Mouse (Mus musculus): Measurements from ENCODE around the gene Ceacam18. TPM values are rescaled to one million over a fixed set of nuclear protein-coding genes. Genes with fewer than 3 reads are reported as not detected.
A peak's percentile ranks its signal among the peaks of the same experiment; 100 is the strongest.
"Not testable (repeated sequence)": the region's sequence is repeated elsewhere in the genome, so short reads cannot be mapped to it uniquely, and the experiment has no call there.

Ceacam18 gene
- polyA plus RNA-seq, 1 experiment from 2014 or later, result 3.5 TPM

DNA sequence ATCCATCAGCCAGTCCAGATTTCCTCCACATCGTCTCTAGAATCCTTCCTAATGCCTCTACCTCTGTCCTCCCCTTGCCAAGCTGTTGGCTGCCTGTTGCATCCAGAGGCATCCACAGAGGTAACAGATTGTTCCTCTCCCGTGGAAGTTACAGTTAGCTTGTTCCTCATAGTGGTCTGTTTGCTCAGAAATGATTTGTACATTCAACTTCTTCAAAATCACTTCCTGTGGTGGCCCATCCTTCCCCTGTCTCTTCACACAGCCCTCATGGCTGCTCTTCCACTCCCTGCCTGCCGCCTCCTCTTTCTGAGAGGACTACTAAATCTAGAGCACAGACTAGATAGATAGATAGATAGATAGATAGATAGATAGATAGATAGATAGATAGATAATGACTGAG lies 20.0 kb downstream of the Ceacam18 start:
- H3K4me1 ChIP-seq (replicated peaks; ENCODE audit: control insufficient read depth, insufficient read depth, low read length), result no peaks in the 10 kb centered on the region
- no peak overlapping the region for H3K4me3 ChIP-seq (ENCODE audit: low read depth, low read length)
- H3K9me3 ChIP-seq (ENCODE audit: control insufficient read depth, low read length), result no peaks in the 10 kb centered on the region
- no peak for ATAC-seq (replicated peaks; ENCODE audit: low FRiP score, low TSS enrichment, low read depth)
- H3K27ac ChIP-seq (ENCODE audit: low read depth), result no peak overlapping the region
- H3K4me2 ChIP-seq (ENCODE audit: low read length), result no peak overlapping the region
- no peak overlapping the region for H3K9ac ChIP-seq (ENCODE audit: low read length)
- no peak for DNase-seq (ENCODE audit: low spot score)
- H3K27me3 ChIP-seq (replicated peaks; ENCODE audit: control insufficient read depth, insufficient read depth, low read length), result no peaks in the 10 kb centered on the region
- no peaks in the 10 kb centered on the region for H3K36me3 ChIP-seq (ENCODE audit: control insufficient read depth, insufficient read depth, low read length)
- 77% methylated on average over 3 of the region's 3 CpGs for WGBS

DNA sequence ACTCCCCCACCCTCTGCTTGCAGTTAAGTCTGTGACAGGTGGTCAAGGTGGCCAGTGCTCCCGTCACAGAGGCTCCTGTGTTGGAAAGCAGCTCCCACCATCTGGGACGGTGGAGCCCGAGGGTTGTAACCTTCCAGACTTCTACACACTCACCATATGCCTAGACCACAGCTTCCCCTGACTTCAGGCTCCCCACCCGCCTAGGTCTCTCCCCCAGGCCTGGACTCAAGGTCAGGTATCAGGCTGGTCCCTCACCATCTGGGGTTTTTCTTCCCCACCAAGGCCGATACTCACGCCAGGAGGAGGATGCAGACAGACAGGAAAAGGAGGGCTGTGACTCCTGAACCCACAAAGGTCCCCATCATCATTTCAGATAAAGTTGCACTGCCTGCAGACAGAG lies 21.7 kb downstream of the Ceacam18 start:
- Histone ChIP-seq H3K4me3 (ENCODE audit: low read depth, low read length) (no peak overlapping the region), H3K27ac (ENCODE audit: low read depth) (no peak overlapping the region), H3K4me1 (replicated peaks; ENCODE audit: control insufficient read depth, insufficient read depth, low read length) (no peaks in the 10 kb centered on the region), H3K9ac (ENCODE audit: low read length) (no peak overlapping the region), H3K27me3 (replicated peaks; ENCODE audit: control insufficient read depth, insufficient read depth, low read length) (no peaks in the 10 kb centered on the region), H3K4me2 (ENCODE audit: low read length) (no peak overlapping the region), H3K36me3 (ENCODE audit: control insufficient read depth, insufficient read depth, low read length) (no peaks in the 10 kb centered on the region), H3K9me3 (ENCODE audit: control insufficient read depth, low read length) (no peaks in the 10 kb centered on the region)
- WGBS, result 72% methylated on average over 6 of the region's 6 CpGs
- DNase-seq (ENCODE audit: low spot score), result no peak
- no peak for ATAC-seq (replicated peaks; ENCODE audit: low FRiP score, low TSS enrichment, low read depth)

DNA sequence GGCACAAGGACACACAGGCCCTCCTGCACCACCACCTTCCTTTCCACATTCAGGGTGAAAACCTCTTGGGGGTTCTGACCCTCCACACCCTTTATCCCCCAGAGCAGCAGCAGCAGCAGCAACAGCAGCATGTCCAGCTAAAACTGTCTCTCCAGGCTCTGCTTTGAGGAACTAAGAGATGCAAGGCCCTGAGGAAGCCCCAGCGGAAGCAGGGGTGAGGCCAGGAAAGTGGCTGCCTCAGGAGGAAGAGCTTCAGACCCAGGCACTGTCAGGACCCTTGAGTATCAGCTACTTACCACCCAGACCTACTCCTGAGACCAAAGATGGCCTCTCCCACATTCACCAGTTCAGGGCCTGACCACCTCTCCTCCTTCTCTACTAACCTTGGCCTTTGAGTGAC lies 25.5 kb downstream of the Ceacam18 start, which contains the start of gene Siglece:
Gene Siglece, minus strand, starts transcription at position 160 of the 400 bp plus-strand sequence.
- Histone ChIP-seq H3K9me3 (ENCODE audit: control insufficient read depth, low read length) (no peaks in the 10 kb centered on the region), H3K4me1 (replicated peaks; ENCODE audit: control insufficient read depth, insufficient read depth, low read length) (no peaks in the 10 kb centered on the region), H3K4me2 (ENCODE audit: low read length) (no peak within 1 kb of the TSS), H3K36me3 (ENCODE audit: control insufficient read depth, insufficient read depth, low read length) (no peaks in the 10 kb centered on the region), H3K27me3 (replicated peaks; ENCODE audit: control insufficient read depth, insufficient read depth, low read length) (no peaks in the 10 kb centered on the region), H3K27ac (ENCODE audit: low read depth) (no peak within 1 kb of the TSS), H3K9ac (ENCODE audit: low read length) (no peak within 1 kb of the TSS), H3K4me3 (ENCODE audit: low read depth, low read length) (no peak within 1 kb of the TSS)
- DNase-seq (ENCODE audit: low spot score) (no peak), ATAC-seq (replicated peaks; ENCODE audit: low FRiP score, low TSS enrichment, low read depth) (no peak)
- 67% methylated on average over 1 of the region's 1 CpGs for WGBS

DNA sequence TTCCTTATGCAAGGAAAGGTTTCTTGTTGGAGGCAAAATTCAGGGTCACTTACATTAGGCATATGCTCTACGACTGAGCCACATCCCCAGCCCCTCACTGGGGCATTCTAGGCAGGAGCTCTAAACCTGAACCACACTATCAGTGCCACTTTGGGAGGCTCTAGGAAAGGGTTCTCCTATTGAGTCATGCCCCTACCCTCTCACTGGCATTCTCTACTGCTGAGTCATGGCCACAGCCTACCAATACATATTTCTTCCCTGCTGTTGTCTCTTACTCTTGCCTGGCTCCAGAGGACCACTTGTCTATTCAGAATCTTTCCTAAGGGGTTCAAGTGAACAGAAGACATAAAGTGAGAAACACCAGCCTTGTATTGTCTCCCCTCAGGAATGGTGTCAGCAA lies 28.3 kb downstream of the Ceacam18 start:
- no peak for DNase-seq (ENCODE audit: low spot score)
- WGBS, result 91% methylated on average over 1 of the region's 1 CpGs
- H3K27me3 ChIP-seq (replicated peaks; ENCODE audit: control insufficient read depth, insufficient read depth, low read length), result no peaks in the 10 kb centered on the region
- no peak overlapping the region for H3K4me2 ChIP-seq (ENCODE audit: low read length)
- no peak for ATAC-seq (replicated peaks; ENCODE audit: low FRiP score, low TSS enrichment, low read depth)
- H3K36me3 ChIP-seq (ENCODE audit: control insufficient read depth, insufficient read depth, low read length), result no peaks in the 10 kb centered on the region
- H3K4me1 ChIP-seq (replicated peaks; ENCODE audit: control insufficient read depth, insufficient read depth, low read length), result no peaks in the 10 kb centered on the region
- no peak overlapping the region for H3K4me3 ChIP-seq (ENCODE audit: low read depth, low read length)
- no peaks in the 10 kb centered on the region for H3K9me3 ChIP-seq (ENCODE audit: control insufficient read depth, low read length)
- H3K27ac ChIP-seq (ENCODE audit: low read depth), result no peak overlapping the region
- H3K9ac ChIP-seq (ENCODE audit: low read length), result no peak overlapping the region

DNA sequence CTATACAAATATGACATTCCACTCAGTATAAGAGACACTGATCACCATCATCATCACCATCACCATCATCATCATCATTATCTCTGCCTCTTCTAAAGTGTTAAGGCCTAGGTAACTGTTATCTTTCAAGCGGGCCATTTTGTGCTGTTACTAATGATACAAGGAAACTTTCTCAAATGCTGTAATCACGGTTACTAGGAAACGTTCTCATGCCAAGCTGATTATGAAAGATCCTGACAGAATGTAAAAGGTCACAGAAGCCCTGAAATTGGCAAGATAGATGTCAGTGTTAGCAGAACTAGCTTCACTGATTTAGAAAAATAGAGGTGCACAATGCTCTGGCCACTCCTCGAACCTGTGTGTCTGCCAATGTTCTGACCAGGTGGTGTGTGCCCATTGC lies 32.7 kb downstream of the Ceacam18 start:
- ATAC-seq (replicated peaks; ENCODE audit: low FRiP score, low TSS enrichment, low read depth); H3K4me3 ChIP-seq (ENCODE audit: low read depth, low read length); H3K27me3 ChIP-seq (replicated peaks; ENCODE audit: control insufficient read depth, insufficient read depth, low read length); H3K4me1 ChIP-seq (replicated peaks; ENCODE audit: control insufficient read depth, insufficient read depth, low read length); H3K4me2 ChIP-seq (ENCODE audit: low read length); DNase-seq (ENCODE audit: low spot score); H3K27ac ChIP-seq (ENCODE audit: low read depth); H3K9ac ChIP-seq (ENCODE audit: low read length); H3K36me3 ChIP-seq (ENCODE audit: control insufficient read depth, insufficient read depth, low read length); H3K9me3 ChIP-seq (ENCODE audit: control insufficient read depth, low read length): not testable (repeated sequence)
- whole genome bisulfite sequencing, result 84% methylated on average over 4 of the region's 4 CpGs

DNA sequence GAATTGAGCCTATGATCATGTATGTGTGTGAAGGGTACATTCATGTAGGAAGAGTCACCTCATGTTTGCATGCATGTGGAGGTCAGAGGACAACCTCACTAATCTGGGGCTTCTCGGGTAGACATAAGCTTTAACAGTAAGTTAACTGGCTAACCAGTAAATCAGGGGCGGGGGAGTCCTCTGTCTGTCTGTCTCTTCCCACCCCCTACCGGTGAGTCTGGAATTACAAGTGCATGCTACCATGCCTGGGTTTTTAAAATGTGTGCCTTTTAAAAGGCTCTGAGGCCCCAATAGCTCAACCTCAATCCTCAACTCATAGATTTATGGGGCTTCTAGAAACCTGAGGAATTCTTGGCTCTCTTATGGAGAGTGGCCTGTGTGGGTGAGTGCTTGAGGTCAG lies 34.1 kb downstream of the Ceacam18 start:
- Histone ChIP-seq H3K36me3 (ENCODE audit: control insufficient read depth, insufficient read depth, low read length) (no peaks in the 10 kb centered on the region), H3K27ac (ENCODE audit: low read depth) (no peak overlapping the region), H3K4me2 (ENCODE audit: low read length) (no peak overlapping the region), H3K9ac (ENCODE audit: low read length) (no peak overlapping the region), H3K27me3 (replicated peaks; ENCODE audit: control insufficient read depth, insufficient read depth, low read length) (no peaks in the 10 kb centered on the region), H3K4me3 (ENCODE audit: low read depth, low read length) (no peak overlapping the region), H3K4me1 (replicated peaks; ENCODE audit: control insufficient read depth, insufficient read depth, low read length) (peaks cover 13% of the 10 kb centered on the region), H3K9me3 (ENCODE audit: control insufficient read depth, low read length) (no peaks in the 10 kb centered on the region)
- 23% methylated on average over 3 of the region's 3 CpGs for WGBS
- DNase-seq (ENCODE audit: low spot score), result peak; percentile 62
- ATAC-seq (replicated peaks; ENCODE audit: low FRiP score, low TSS enrichment, low read depth), result no peak

DNA sequence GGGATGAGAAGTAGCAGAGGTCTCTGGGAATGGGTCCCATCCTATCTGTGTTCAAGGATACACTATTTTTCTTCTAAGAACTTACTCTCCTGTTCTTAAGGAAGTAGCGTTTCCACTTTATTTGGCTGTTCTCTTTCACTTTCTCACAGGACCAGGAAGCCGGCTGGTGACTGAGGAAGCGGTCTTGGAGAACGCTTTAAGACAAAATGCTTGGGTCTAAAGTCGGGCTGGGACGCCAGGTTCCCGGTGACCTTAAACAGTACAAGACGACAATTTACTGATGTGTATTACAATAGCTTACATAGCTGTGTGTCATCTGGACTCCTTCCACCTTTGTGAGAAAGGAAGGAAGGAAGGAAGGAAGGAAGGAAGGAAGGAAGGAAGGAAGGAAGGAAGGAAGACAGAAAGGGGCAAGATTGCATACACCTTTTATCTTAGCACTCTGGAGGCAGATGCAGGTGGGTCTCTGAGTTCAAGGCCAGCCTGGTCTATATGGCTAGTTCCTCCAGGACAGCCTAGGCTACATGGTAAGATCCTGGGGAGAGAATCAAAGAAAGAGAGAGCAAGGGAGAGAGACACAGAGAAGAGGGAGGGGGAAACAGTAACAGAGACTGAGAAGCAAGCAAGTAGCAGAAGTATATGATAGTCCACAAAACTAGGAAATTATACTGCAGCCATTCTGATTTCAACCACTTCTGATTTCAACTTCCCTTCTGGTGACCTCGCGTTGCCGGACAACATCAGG lies 36.7 kb downstream of the Ceacam18 start:
- H3K9ac ChIP-seq (ENCODE audit: low read length), result peak overlapping the region; percentile 35; the same call in 1 of the 2 replicates
- H3K36me3 ChIP-seq (ENCODE audit: control insufficient read depth, insufficient read depth, low read length), result peaks cover 18% of the 10 kb centered on the region
- H3K4me2 ChIP-seq (ENCODE audit: low read length), result peak overlapping the region; percentile 69
- no peaks in the 10 kb centered on the region for H3K9me3 ChIP-seq (ENCODE audit: control insufficient read depth, low read length)
- DNase-seq (ENCODE audit: low spot score) (no peak), ATAC-seq (replicated peaks; ENCODE audit: low FRiP score, low TSS enrichment, low read depth) (peak; percentile 36; the same call in 1 of the 2 replicates)
- peak overlapping the region; percentile 82 for H3K4me3 ChIP-seq (ENCODE audit: low read depth, low read length)
- H3K27ac ChIP-seq (ENCODE audit: low read depth), result no peak overlapping the region; the same call in 1 of the 2 replicates
- H3K27me3 ChIP-seq (replicated peaks; ENCODE audit: control insufficient read depth, insufficient read depth, low read length), result no peaks in the 10 kb centered on the region
- H3K4me1 ChIP-seq (replicated peaks; ENCODE audit: control insufficient read depth, insufficient read depth, low read length), result peaks cover 13% of the 10 kb centered on the region
- 68% methylated on average over 11 of the region's 11 CpGs for WGBS

DNA sequence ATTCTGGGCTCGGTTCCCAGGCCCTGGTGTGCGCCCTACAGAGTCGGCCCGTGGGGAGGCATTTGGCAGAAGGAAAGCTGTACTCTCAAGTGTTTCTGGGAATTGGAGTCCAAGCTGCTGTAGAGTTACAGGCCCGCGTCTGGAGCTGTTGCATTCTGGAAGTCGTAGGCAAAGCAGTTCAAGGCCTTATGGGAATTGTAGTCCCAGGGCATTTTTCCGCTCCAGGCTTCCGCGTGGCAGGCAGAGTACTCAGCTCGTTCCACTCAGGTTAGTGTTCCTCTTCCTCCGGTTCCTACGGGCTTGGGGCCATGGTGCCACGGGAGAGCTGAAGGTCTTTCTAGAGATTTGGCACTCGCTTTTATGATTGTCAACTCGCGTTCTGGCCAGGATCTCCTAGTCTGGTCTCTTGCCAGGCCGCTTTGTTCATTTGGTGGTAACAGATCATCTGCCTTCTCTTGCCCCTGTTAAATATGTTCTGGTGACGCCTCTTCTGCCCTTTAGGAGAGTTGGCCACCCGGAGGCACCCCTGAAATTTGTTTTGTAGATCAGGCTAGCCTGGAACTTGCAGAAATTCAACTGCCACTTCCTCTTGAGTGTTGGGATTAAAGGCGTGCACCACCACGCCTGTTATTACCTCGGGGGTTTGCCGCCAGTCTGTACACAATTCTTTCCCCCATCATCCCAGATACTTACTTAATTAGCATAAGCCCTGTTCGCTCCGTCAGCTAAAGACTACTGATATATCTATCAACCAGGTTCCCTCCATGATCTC lies 37.5 kb downstream of the Ceacam18 start, which contains the start of gene Ctu1:
Gene Ctu1, plus strand, starts transcription at position 208 of the 772 bp plus-strand sequence.
- WGBS, result under 1% methylated on average over 26 of the region's 26 CpGs
- Histone ChIP-seq H3K4me3 (ENCODE audit: low read depth, low read length) (peak within 1 kb of the TSS; percentile 82), H3K27me3 (replicated peaks; ENCODE audit: control insufficient read depth, insufficient read depth, low read length) (no peaks in the 10 kb centered on the region), H3K9ac (ENCODE audit: low read length) (peak within 1 kb of the TSS; percentile 75), H3K9me3 (ENCODE audit: control insufficient read depth, low read length) (0 out of 2 replicates have a peak, but pooled peaks cover 4% of the 10 kb centered on the region), H3K36me3 (ENCODE audit: control insufficient read depth, insufficient read depth, low read length) (peaks cover 26% of the 10 kb centered on the region), H3K4me2 (ENCODE audit: low read length) (peak within 1 kb of the TSS; percentile 69), H3K27ac (ENCODE audit: low read depth) (peak within 1 kb of the TSS; percentile 38; the same call in 1 of the 2 replicates), H3K4me1 (replicated peaks; ENCODE audit: control insufficient read depth, insufficient read depth, low read length) (peaks cover 13% of the 10 kb centered on the region)
- DNase-seq (ENCODE audit: low spot score) (peak; percentile 88), ATAC-seq (replicated peaks; ENCODE audit: low FRiP score, low TSS enrichment, low read depth) (peak; percentile 86)
